Mouse (Mus musculus): ENCODE measurements at regions not wholly inside any gene's neighbourhood (a gene's known extent, or its start where the extent isn't known, plus 50 kb on each side); places are given as distances from the start of the nearest gene placed in this dataset.

GRCm38 (mm10) chr9:69668475-69669090, 92.2 kb downstream of the Foxb1 start:
- TF ChIP-seq CTCF (IDR thresholded peaks at IDR 0.05; ENCODE audit: low read depth, low read length) (no peak), GATA1 (IDR thresholded peaks at IDR 0.05; ENCODE audit: borderline replicate concordance, low read length) (no peak)

Measured in G1E (cell line).